Mouse (Mus musculus) forebrain, embryonic 16.5 days (tissue): Measurements from ENCODE around the gene Tmem95. TPM values are rescaled to one million over a fixed set of nuclear protein-coding genes. Genes with fewer than 3 reads are reported as not detected.

ENCODE experiments used
- microRNA-seq: library from miRNA; unstranded; fragments of <30 nt; microRNA quantifications from one replicate; pipeline ENCODE4, GENCODE M21; 2017
- polyA plus RNA-seq: library from polyadenylated mRNA; unstranded; fragments of >200 nt; fragmentation: Nextera tagmentation; extraction: Ambion mirVana; gene quantifications from 2 replicates; pipeline ENCODE4 v1.2.1, GENCODE M21; 2015

Gene Tmem95
- polyA plus RNA-seq, 1 experiment from 2014 or later = not detected

Small RNA genes within 50 kb of the gene (microRNA-seq; reads per million reads assigned to microRNA genes)
- gene Mir6924 = not detected

Other genes with a start within 250 kb of the Tmem95 start
- gene Fxr2, start 245.0 kb downstream of the Tmem95 start, polyA plus RNA-seq = 37.1 and 47.7 TPM in 2 replicates
- not detected in 2 replicates for gene Sox15, start 222.7 kb downstream of the Tmem95 start, polyA plus RNA-seq
- gene Mpdu1, start 215.4 kb downstream of the Tmem95 start, polyA plus RNA-seq = 82.1 and 90.4 TPM in 2 replicates
- gene Cd68, start 211.9 kb downstream of the Tmem95 start, polyA plus RNA-seq = 6.4 and 7.8 TPM in 2 replicates
- gene Eif4a1, start 205.6 kb downstream of the Tmem95 start, polyA plus RNA-seq = 563 and 599 TPM in 2 replicates
- gene Senp3, start 195.9 kb downstream of the Tmem95 start, polyA plus RNA-seq = 97.0 and 115 TPM in 2 replicates
- 0.34 and 0.46 TPM in 2 replicates for gene Tnfsf13, start 192.2 kb downstream of the Tmem95 start, polyA plus RNA-seq
- 1.1 and 1.2 TPM in 2 replicates for gene Tnfsf12, start 182.2 kb downstream of the Tmem95 start, polyA plus RNA-seq
- 0.81 and 1.2 TPM in 2 replicates for gene Tnfsfm13, start 181.9 kb downstream of the Tmem95 start, polyA plus RNA-seq
- gene Polr2a, start 119.4 kb downstream of the Tmem95 start, polyA plus RNA-seq = 16.4 and 18.1 TPM in 2 replicates
- gene Slc35g3, start 116.0 kb downstream of the Tmem95 start, polyA plus RNA-seq = 0.16 and 0.18 TPM in 2 replicates
- gene Zbtb4, start 112.1 kb downstream of the Tmem95 start, polyA plus RNA-seq = 3.3 and 3.6 TPM in 2 replicates
- gene Chrnb1, start 82.1 kb downstream of the Tmem95 start, polyA plus RNA-seq = 1.2 TPM in 2 replicates
- 5.2 and 5.9 TPM in 2 replicates for gene Fgf11, start 76.2 kb downstream of the Tmem95 start, polyA plus RNA-seq
- 0.45 and 0.77 TPM in 2 replicates for gene Tmem102, start 72.4 kb downstream of the Tmem95 start, polyA plus RNA-seq
- not detected in 2 replicates for gene Gm39566, start 62.7 kb downstream of the Tmem95 start, polyA plus RNA-seq
- not detected in 2 replicates for gene Spem2, start 59.6 kb downstream of the Tmem95 start, polyA plus RNA-seq
- gene Spem1, start 55.8 kb downstream of the Tmem95 start, polyA plus RNA-seq = 0.72 and 0.75 TPM in 2 replicates
- 18.7 and 22.8 TPM in 2 replicates for gene Nlgn2, start 40.2 kb downstream of the Tmem95 start, polyA plus RNA-seq
- gene Tmem256, start 39.5 kb downstream of the Tmem95 start, polyA plus RNA-seq = 254 and 272 TPM in 2 replicates
- 55.0 and 57.7 TPM in 2 replicates for gene Plscr3, start 31.6 kb downstream of the Tmem95 start, polyA plus RNA-seq
- 0.29 and 0.39 TPM in 2 replicates for gene Tnk1, start 19.3 kb downstream of the Tmem95 start, polyA plus RNA-seq
- gene Kctd11, start 3.4 kb upstream of the Tmem95 start, polyA plus RNA-seq = 1.3 and 1.9 TPM in 2 replicates
- gene Acap1, start 17.5 kb upstream of the Tmem95 start, polyA plus RNA-seq = 0.48 and 0.49 TPM in 2 replicates
- 16.4 and 18.5 TPM in 2 replicates for gene 2810408A11Rik, start 23.0 kb upstream of the Tmem95 start, polyA plus RNA-seq
- gene Neurl4, start 23.1 kb upstream of the Tmem95 start, polyA plus RNA-seq = 19.0 and 21.5 TPM in 2 replicates
- 81.2 and 91.8 TPM in 2 replicates for gene Gps2, start 35.9 kb upstream of the Tmem95 start, polyA plus RNA-seq
- gene Eif5a, start 43.9 kb upstream of the Tmem95 start, polyA plus RNA-seq = 1,142 and 1,181 TPM in 2 replicates
- gene Ybx2, start 57.8 kb upstream of the Tmem95 start, polyA plus RNA-seq = 3.3 and 3.4 TPM in 2 replicates
- 6.6 and 6.7 TPM in 2 replicates for gene Slc2a4, start 70.2 kb upstream of the Tmem95 start, polyA plus RNA-seq
- 0.84 TPM in 1 of 2 replicates, not detected in the other for gene Cldn7, start 86.8 kb upstream of the Tmem95 start, polyA plus RNA-seq
- gene Ctdnep1, start 103.1 kb upstream of the Tmem95 start, polyA plus RNA-seq = 19.0 and 24.6 TPM in 2 replicates
- 166 and 167 TPM in 2 replicates for gene Elp5, start 104.5 kb upstream of the Tmem95 start, polyA plus RNA-seq
- 563 and 565 TPM in 2 replicates for gene Gabarap, start 113.1 kb upstream of the Tmem95 start, polyA plus RNA-seq
- gene Phf23, start 117.8 kb upstream of the Tmem95 start, polyA plus RNA-seq = 63.7 and 66.8 TPM in 2 replicates
- gene Dvl2, start 122.6 kb upstream of the Tmem95 start, polyA plus RNA-seq = 34.6 and 34.7 TPM in 2 replicates
- gene Acadvl, start 137.4 kb upstream of the Tmem95 start, polyA plus RNA-seq = 60.2 and 60.6 TPM in 2 replicates
- gene Dlg4, start 138.9 kb upstream of the Tmem95 start, polyA plus RNA-seq = 25.6 and 32.7 TPM in 2 replicates
- gene Asgr1, start 176.1 kb upstream of the Tmem95 start, polyA plus RNA-seq = 1.5 and 2.0 TPM in 2 replicates
- not detected in 2 replicates for gene Asgr2, start 214.6 kb upstream of the Tmem95 start, polyA plus RNA-seq